Mouse (Mus musculus) thymus, postnatal 25 days (tissue): ENCODE data around the gene Rnase4.

ENCODE experiments used
- DNase-seq: peaks from one replicate; pipeline ENCODE4 v3.0.0; 2022

The Rnase4 gene

DNA sequence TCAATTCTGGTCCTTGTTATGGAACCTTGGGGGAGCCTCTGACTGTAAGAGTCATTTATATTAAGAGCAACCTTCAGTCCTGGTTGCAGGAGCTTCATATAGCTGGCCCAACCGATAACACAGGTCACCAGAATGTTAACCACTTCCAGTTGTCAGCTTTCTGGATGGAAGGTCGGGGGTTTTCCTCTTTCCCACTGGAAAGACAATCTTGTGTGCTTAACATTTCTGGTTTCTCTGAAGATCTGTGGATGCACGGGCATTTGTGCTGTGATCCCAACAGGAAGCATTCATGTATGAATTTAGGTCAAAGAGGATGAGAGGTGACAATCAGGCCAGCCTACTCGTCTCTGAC, 38.7 kb downstream of the Rnase4 start:
- DNase-seq = no peak

DNA sequence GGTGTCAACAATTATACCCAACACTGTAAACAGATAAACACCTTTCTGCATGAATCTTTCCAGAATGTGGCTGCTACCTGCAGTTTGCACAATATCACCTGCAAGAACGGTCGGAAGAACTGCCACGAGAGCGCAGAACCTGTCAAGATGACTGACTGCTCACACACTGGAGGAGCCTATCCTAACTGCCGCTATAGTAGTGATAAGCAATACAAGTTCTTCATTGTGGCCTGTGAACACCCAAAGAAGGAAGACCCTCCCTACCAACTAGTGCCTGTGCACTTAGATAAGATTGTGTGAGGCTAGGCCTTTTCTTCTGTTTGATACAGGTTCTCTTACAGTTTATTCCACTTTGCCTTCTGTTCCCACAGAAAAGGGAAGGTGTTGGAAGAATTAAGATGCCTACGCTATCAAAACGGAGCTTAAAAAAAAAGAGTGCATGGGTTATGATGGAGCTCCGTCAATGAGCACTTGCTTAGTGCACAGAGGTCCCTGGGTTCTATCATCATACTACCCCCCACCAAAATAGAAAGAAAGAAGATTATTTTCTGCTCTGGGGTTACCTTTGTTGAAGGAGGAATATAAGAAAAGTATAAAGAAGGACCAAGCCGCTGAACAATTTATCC, 39.6 kb downstream of the Rnase4 start:
- DNase-seq = no peak

DNA sequence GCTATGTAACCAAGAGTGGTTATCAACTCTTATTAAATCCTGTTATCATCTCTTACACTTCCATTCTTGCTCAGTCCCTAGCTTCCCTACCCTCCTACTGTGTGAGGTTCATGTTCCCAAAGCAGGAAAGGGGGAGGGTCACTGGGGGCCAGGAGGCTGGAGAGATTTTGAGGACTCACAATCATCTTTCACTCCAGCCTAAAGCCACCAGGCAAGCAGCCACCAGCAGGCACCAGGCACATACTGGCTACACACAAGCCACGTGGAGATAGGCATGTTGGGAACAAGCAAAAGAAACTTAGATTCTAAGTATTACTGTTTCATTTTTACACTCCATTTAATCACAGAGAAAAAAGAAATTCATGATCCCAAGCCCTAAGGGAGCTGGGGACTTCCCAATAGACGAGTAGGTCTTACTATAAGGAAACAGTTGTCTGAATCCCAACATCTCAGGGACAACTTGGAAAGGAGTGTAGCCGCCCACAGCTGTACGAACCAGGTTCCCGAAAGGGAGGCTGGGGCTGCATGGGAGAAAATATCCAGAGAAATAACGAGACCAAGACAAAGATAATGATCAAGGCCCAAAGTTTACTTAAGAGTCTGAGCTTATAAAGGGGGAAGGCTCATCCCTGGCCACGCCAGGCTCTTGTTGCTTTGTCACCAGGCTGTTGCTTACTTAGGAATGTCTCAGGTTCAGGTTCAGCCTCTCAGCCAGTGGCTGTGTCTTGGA, 40.4 kb downstream of the Rnase4 start:
- DNase-seq = no peak

DNA sequence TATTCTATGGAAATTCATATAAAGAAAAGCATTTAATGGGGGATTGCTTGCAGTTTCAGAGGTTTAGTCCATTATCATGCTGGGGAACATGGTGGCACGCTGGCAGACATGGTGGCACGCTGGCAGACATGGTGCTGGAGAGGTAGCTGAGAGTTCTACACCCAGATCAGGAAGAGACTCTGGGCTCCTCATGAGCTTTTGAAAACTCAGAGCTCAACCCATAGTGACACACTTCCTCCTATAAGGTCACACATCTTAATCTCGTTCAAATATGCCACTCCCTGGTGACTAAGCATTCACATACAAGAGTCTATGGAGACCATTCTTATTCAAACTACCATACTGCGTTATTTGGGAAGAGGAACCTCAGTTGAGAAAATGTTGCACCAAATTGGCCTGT, 41.5 kb downstream of the Rnase4 start:
- DNase-seq = no peak

DNA sequence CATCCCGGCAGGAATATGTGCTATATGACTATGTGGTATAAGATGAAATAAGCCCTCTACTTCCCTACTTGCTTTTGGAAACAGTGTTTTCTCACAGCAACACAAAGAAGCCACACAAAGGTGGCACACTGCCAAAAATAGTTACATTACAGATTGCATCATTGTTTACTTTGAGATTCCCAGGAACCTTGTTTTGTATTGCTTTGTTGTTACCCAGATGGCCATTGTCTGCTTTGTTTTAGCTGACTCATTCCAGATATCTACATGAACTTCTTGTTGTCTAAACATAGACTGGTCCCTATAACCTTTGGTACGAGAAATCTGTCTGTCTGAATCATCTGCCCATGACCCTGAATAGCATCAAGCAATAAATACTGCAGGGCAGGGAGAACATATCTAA, 49.5 kb downstream of the Rnase4 start:
- no peak for DNase-seq

DNA sequence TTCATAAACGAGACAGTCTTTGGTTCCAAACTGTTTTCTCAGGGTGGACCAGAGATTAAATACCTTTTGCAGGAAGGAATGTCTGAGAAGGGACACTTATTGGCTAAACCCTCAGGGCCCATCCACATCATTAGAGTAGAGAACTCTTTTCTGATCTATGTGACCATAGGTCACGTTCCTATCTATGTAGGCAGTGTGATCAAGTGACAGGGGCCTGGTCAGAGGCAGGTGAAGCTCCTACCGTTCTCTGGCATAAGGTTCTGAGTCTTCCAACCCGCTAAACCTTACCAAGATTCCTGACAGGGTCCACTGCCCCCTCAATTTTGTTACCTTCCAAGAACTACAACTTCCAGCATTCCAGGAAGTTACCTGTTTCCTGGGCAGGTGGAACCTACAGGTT, 51.2 kb downstream of the Rnase4 start:
- DNase-seq = no peak

DNA sequence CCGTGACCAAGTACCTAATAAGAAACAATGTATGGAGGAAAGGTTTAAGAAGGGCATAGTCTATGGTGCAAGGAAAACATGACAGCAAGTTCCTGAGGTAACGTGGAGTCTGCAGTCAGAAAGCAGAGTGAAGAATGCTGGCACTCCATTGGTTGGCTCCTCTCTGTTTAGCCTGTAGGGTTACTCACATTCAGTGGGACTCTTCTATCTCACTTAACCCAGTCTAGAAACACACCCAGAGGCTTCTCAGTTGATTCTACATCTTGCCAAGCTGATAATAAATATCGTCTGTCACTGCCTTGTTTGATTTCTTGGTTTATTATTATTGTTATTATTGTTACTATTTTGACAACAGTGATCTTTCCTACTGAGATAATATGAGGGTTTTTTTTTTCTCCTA, 51.7 kb downstream of the Rnase4 start:
- no peak for DNase-seq

DNA sequence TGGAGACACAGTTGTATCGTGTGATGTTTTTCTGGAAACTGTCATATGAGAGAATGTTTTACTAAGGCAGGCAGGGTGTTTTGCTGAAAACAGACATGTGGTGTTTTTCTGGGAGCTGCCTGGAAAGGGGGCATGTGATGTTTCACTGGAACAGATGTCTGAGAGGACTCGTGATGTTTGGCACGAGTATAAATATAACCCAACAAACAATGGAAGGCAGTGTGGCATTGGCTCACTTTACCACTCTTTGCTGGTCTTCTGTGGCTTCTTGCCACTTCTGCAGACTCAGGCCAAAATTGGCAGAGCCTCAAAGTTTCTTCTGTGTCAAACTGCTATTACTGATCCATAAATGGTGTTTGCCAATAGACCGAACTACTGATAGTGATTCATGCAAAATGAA, 52.4 kb downstream of the Rnase4 start:
- no peak for DNase-seq

DNA sequence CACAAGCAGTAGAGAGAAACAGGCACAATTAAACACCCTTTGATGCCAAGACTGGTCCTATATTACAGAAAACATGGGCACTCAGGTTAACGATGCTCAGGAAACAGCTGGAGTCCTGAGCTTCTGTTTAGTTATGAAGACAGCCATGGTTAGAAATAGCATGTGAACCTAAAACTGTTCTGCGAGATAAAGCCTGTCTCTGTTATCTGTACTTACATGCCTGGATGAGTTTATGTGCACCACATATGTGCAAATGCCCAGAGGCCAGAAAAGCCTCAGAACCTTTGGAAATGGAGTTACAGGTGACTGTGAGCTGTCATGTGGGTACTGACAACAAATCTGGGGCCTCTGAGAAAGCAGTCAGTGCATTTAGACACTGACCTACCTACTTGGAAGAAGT, 53.1 kb downstream of the Rnase4 start:
- no peak for DNase-seq

DNA sequence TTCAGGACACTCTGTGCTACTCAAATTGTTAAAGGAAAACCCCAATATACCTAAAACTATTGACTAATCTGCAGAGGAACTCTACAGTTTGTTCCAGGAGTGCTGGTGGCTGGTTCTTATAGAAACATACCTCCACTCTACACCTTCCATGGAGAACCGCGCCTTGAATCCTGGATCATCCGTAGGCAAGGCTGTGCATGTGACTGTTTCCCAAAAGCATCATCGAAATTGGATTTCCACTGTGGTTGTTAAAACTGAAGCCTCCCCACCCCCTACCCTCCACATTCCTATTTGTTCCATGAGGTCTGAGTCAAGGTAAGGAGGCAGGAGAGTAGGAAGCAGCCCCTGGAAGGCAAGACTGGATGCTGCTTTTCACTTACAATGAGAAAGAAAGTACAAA, 53.6 kb downstream of the Rnase4 start:
- DNase-seq = no peak

DNA sequence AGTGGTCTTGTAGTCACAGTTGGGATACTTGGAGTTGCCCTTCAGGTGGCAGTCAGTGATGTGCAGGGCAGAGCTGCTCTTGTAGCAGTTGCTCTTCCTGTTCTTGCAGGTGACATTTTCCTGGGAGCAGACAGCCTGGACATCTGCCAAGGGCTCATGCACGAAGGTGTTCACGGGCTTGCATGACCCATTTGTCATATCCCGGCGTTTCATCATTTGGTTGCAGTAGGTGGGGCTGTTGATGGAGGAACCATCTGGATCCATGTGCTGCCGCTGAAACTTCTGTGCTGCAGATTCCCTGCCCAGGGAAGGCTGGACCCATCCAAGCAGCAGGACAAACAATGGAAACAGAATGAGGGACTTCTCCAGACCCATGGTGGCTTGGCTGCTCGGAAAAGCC, 54.6 kb downstream of the Rnase4 start:
- DNase-seq = no peak

DNA sequence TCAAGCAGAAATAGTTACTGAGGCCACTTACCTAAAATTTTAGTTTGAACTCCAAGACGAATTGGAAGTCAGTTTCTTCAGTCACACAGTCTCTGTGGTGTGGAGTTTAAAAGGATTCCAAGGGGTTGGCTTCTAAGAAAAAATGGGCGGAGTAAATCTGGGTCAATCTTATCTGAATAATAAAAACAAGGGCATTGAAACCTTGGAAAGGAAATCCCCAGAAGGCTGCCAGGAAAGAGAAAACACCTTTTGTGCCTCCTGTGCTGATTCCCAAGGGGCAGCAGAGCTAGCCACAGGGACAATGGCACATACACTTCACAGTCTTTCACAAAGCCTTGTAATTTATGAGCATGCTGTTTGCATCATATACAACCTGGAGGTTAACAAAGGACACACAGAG, 55.8 kb downstream of the Rnase4 start, which contains the start of gene Rnase1:
Gene Rnase1 (minus strand): TSS at position 101 of the 400 bp plus-strand sequence.
- no peak for DNase-seq

DNA sequence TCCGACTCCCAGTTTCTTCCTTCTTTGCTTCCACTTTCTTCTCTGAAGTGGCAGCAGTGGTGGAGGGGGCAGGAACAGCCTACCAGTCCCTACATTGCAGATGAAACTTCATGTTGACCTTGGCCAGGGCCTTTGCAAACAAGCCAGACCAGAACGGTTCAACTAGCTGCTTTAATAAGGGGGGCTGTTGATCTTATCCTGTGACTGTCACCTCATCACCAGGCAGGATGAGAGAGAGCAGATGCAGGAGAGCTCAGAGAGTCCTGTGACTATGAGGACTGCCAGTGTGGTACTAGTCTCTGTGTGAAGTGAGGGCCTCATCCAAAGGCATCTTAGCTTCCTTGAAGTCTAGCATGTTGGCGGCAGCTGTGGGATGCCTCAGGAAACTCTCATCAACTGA, 57.1 kb downstream of the Rnase4 start:
- DNase-seq = no peak

DNA sequence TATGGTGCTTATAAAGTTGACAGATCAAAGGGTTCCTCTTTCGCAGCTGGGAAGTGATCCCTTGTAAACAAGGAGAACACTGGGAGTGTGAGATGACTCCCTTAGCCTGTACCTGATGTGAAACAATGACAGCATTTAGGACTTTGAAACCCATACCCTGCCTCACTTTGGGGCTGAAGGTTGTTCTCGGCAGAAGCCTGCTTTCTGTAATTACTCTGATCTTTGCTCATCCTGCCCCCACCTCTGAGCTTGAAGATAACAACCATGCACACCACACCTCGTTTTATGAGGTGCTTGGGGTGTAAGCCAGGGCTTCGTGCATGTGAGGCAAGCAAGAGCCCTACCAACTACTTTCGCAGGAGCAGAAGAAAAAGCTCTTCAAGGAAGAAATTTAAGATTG, 58.3 kb downstream of the Rnase4 start:
- no peak for DNase-seq

DNA sequence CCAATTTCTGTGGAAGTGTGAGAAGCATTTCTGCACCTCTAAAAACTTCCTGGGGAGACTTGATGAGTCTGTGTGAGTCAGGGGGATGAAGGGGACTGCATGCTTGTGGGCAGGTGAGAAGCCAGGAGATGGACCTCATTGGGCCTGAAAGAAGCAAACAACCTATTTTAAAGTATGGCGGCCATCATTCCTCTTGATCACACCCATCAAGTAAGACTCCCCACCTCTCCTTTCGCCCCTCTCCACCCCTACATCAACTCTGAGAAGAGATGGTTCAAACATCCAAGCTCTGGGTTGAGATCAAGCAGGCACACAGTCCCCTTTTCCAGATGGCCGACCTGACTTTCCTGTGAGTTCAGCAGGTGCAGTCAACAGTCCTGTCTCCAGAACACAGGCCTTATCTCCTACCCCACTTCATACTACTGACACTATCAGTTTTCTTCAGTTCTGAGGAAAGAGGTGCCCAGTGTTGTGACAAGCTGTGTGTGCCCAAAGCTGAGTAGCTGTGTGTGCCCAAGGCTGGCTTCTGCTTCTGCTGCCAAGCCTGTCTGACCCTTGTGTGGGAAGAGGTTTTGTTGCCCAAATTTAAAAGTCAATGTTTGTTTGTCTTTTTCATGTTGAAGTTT, 59.4 kb downstream of the Rnase4 start:
- DNase-seq = no peak

DNA sequence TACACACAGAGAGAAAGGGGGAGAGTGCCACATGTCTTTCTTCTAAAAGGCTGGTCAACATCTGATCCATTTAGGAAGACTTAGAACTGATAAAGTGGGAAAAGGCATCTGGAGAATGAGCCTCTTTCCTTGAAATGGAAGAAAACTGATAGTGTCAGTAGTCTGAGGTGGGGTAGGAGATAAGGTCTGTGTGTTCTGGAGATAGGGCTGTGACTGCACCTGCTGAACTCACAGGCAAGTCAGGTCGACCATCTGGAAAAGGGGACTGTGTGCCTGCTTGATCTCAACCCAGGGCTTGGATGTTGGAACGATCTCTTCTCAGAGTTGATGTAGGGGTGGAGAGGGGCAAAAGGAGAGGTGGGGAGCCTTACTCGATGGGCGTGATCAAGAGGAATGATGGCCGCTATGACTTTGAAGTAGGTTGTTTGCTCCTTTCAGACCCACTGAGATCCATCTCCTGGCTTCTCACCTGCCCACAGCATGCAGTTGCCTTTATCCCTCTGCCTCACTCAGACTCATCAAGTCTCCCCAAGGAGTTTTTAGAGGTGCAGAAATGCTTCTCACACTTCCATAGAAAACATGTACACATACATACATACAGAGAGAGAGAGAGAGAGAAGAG, 61.5 kb downstream of the Rnase4 start:
- DNase-seq = no peak
